Mouse (Mus musculus) MEL (cell line): Measurements from ENCODE around the gene Mavs. TPM values are rescaled to one million over a fixed set of nuclear protein-coding genes. Genes with fewer than 3 reads are reported as not detected.

ENCODE experiments used
- DNase-seq: peaks from one replicate; pipeline ENCODE4 v3.0.0; 2011; ENCODE audit warnings: low read depth, low spot score
- H3K27ac ChIP-seq: 2 replicates; pipeline ENCODE4 v1.5.1; 2012; ENCODE audit warnings: low read depth, mild to moderate bottlenecking, control low read depth, low read length, moderate library complexity; ENCODE audit not compliant: control insufficient read depth
- H3K27me3 ChIP-seq, 2 experiments: fragments of 150-350 bp in 1 of 2; sonication (generic) in 1 of 2; 2 replicates each; pipeline ENCODE4 v1.6.1; 2012; ENCODE audit warnings: low read length in 2 of 2, mild to moderate bottlenecking in 2 of 2, improper control_type of control experiment in 1 of 2, moderate library complexity in 1 of 2; ENCODE audit not compliant: insufficient read depth in 2 of 2, control insufficient read depth in 1 of 2
- H3K36me3 ChIP-seq, 2 experiments: 2 replicates each; pipeline ENCODE4 v1.6.1; 2012 to 2014; ENCODE audit warnings: low read length in 2 of 2, improper control_type of control experiment in 1 of 2, inconsistent platforms in 1 of 2, mild to moderate bottlenecking in 1 of 2; ENCODE audit not compliant: insufficient read depth in 2 of 2, control insufficient read depth in 1 of 2
- H3K4me1 ChIP-seq, 2 experiments: fragments of 150-350 bp in 1 of 2; sonication (generic) in 1 of 2; 2 replicates each; pipeline ENCODE4 v1.6.1; 2012; ENCODE audit warnings: low read length in 2 of 2, improper control_type of control experiment in 1 of 2, mild to moderate bottlenecking in 1 of 2; ENCODE audit not compliant: insufficient read depth in 2 of 2, control insufficient read depth in 1 of 2
- H3K4me3 ChIP-seq, 2 experiments: fragments of 150-350 bp in 1 of 2; sonication (generic) in 1 of 2; 2 replicates each; pipeline ENCODE4 v1.5.1; 2012; ENCODE audit warnings: low read depth in 2 of 2, low read length in 2 of 2, mild to moderate bottlenecking in 2 of 2, moderate library complexity in 2 of 2, control low read depth in 1 of 2, improper control_type of control experiment in 1 of 2; ENCODE audit not compliant: control insufficient read depth in 1 of 2, insufficient read depth in 1 of 2
- H3K79me2 ChIP-seq: 2 replicates; pipeline ENCODE4 v1.6.1; 2012; ENCODE audit warnings: mild to moderate bottlenecking, low read length, moderate library complexity; ENCODE audit not compliant: control insufficient read depth, poor library complexity, insufficient read depth
- H3K9ac ChIP-seq: 2 replicates; pipeline ENCODE4 v1.6.1; 2012; ENCODE audit warnings: low read depth, mild to moderate bottlenecking, control low read depth, low read length, moderate library complexity; ENCODE audit not compliant: control insufficient read depth, poor library complexity, severe bottlenecking
- H3K9me3 ChIP-seq: fragments of 150-350 bp; sonication (generic); replicated peaks from 2 replicates; pipeline ENCODE4 v1.6.1; 2012; ENCODE audit warnings: mild to moderate bottlenecking, low read length, improper control_type of control experiment, moderate library complexity; ENCODE audit not compliant: insufficient read depth
- CHD2 ChIP-seq: IDR thresholded peaks from 2 replicates; pipeline ENCODE4 v1.6.1; 2011; ENCODE audit warnings: low read length, improper control_type of control experiment
- E2F4 ChIP-seq: IDR thresholded peaks from 2 replicates; pipeline ENCODE4 v1.6.1; 2011; ENCODE audit warnings: low read depth, low read length, improper control_type of control experiment, borderline replicate concordance
- ELF1 ChIP-seq: IDR thresholded peaks from 2 replicates; pipeline ENCODE4 v1.6.1; 2014; ENCODE audit warnings: low read depth, mild to moderate bottlenecking, inconsistent platforms, low read length, improper control_type of control experiment, moderate library complexity
- GATA1 ChIP-seq: IDR thresholded peaks from 2 replicates; pipeline ENCODE4 v1.6.1; 2011; ENCODE audit warnings: low read depth, low read length, improper control_type of control experiment
- JUND ChIP-seq: IDR thresholded peaks from 2 replicates; pipeline ENCODE4 v1.6.1; 2011; ENCODE audit warnings: low read depth, mild to moderate bottlenecking, improper control_type of control experiment, low read length
- MAX ChIP-seq: IDR thresholded peaks from 2 replicates; pipeline ENCODE4 v1.6.1; 2011; ENCODE audit warnings: low read length, improper control_type of control experiment
- MAZ ChIP-seq: IDR thresholded peaks from 2 replicates; pipeline ENCODE4 v1.6.1; 2012; ENCODE audit warnings: low read depth, mild to moderate bottlenecking, inconsistent platforms, low read length, improper control_type of control experiment
- MEF2A ChIP-seq: IDR thresholded peaks from 2 replicates; pipeline ENCODE4 v1.6.1; 2014; ENCODE audit warnings: low read depth, mild to moderate bottlenecking, inconsistent platforms, low read length, improper control_type of control experiment; ENCODE audit not compliant: poor library complexity, insufficient replicate concordance, severe bottlenecking; ENCODE audit errors: extremely low read depth
- MYB ChIP-seq: IDR thresholded peaks from 2 replicates; pipeline ENCODE4 v1.6.1; 2011; ENCODE audit warnings: mild to moderate bottlenecking, low read depth, low read length, improper control_type of control experiment
- NELFE ChIP-seq: IDR thresholded peaks from 2 replicates; pipeline ENCODE4 v1.6.1; 2011; ENCODE audit warnings: low read depth, low read length, improper control_type of control experiment
- NRF1 ChIP-seq: IDR thresholded peaks from 2 replicates; pipeline ENCODE4 v1.6.1; 2014; ENCODE audit warnings: low read depth, mild to moderate bottlenecking, inconsistent platforms, low read length, improper control_type of control experiment, moderate library complexity; ENCODE audit not compliant: poor library complexity, insufficient read depth, severe bottlenecking
- POLR2A ChIP-seq, 2 experiments: IDR thresholded peaks; 2 replicates each; pipeline ENCODE4 v1.6.1; 2011 to 2012; ENCODE audit warnings: low read length in 2 of 2, mild to moderate bottlenecking in 2 of 2, control low read depth in 1 of 2, improper control_type of control experiment in 1 of 2, low read depth in 1 of 2, moderate library complexity in 1 of 2; ENCODE audit not compliant: control insufficient read depth in 1 of 2, insufficient read depth in 1 of 2, poor library complexity in 1 of 2
- RAD21 ChIP-seq: IDR thresholded peaks from 2 replicates; pipeline ENCODE4 v1.6.1; 2011; ENCODE audit warnings: mild to moderate bottlenecking, low read depth, low read length, improper control_type of control experiment
- SMC3 ChIP-seq: IDR thresholded peaks from 2 replicates; pipeline ENCODE4 v1.6.1; 2011; ENCODE audit warnings: low read depth, low read length, improper control_type of control experiment
- TAL1 ChIP-seq: IDR thresholded peaks from 2 replicates; pipeline ENCODE4 v1.6.1; 2012; ENCODE audit warnings: mild to moderate bottlenecking, inconsistent platforms, low read length, moderate library complexity, mixed read lengths
- TBP ChIP-seq: IDR thresholded peaks from 2 replicates; pipeline ENCODE4 v1.8.0; 2011; ENCODE audit warnings: low read depth, low read length, improper control_type of control experiment
- TCF12 ChIP-seq: IDR thresholded peaks from 2 replicates; pipeline ENCODE4 v1.6.1; 2014; ENCODE audit warnings: low read depth, mild to moderate bottlenecking, inconsistent platforms, low read length, improper control_type of control experiment, moderate library complexity
- UBTF ChIP-seq: IDR thresholded peaks from 2 replicates; pipeline ENCODE4 v1.6.1; 2012; ENCODE audit warnings: low read depth, mild to moderate bottlenecking, inconsistent platforms, low read length, improper control_type of control experiment, moderate library complexity, borderline replicate concordance; ENCODE audit not compliant: insufficient read depth
- USF1 ChIP-seq: IDR thresholded peaks from 2 replicates; pipeline ENCODE4 v1.6.1; 2014; ENCODE audit warnings: low read depth, mild to moderate bottlenecking, inconsistent platforms, low read length, improper control_type of control experiment, moderate library complexity
- ZC3H11A ChIP-seq: IDR thresholded peaks from 2 replicates; pipeline ENCODE4 v1.6.1; 2012; ENCODE audit warnings: low read depth, mild to moderate bottlenecking, inconsistent platforms, low read length, improper control_type of control experiment
- ZMIZ1 ChIP-seq: IDR thresholded peaks from 2 replicates; pipeline ENCODE4 v1.6.1; 2012; ENCODE audit warnings: low read depth, mild to moderate bottlenecking, inconsistent platforms, low read length, improper control_type of control experiment, moderate library complexity
- ZNF384 ChIP-seq: IDR thresholded peaks from 2 replicates; pipeline ENCODE4 v1.6.1; 2012; ENCODE audit warnings: low read depth, mild to moderate bottlenecking, inconsistent platforms, low read length, improper control_type of control experiment
- polyA plus RNA-seq, 2 experiments: library from polyadenylated mRNA; stranded (reverse) in 1 of 2; unstranded in 1 of 2; fragments of >175 nt in 1 of 2; fragments of >200 nt in 1 of 2; gene quantifications; 2 replicates each; pipeline versions ENCODE4 v1.2.1 to v1.2.4; 2012; ENCODE audit warnings: low replicate concordance in 2 of 2, low read depth in 1 of 2; ENCODE audit not compliant: insufficient read length in 2 of 2, insufficient read depth in 1 of 2, missing spikeins in 1 of 2
- total RNA-seq: library from RNA; depleted of rRNA; stranded (reverse); fragments of 300-350 nt; gene quantifications from 2 replicates; pipeline ENCODE4 v1.2.3, GENCODE M21; 2012

Mavs gene
- total and polyA plus RNA-seq, 3 experiments, result 21.3 to 32.1 TPM; not detected in 1

- TF ChIP-seq NRF1, result no peak
- H3K9me3 ChIP-seq, result no peaks in the 10 kb centered on the region
- DNase-seq, result no peak
- no peak overlapping the region for H3K9ac ChIP-seq
- peaks cover 15 to 33% of the 10 kb centered on the region in 2 experiments for H3K4me1 ChIP-seq
- 0 out of 2 replicates have a peak overlapping the region, but pooled peaks have one; percentile 6 for H3K27ac ChIP-seq
- H3K36me3 ChIP-seq, result peaks cover 1 to 31% of the 10 kb centered on the region in 2 experiments; a peak in 2 of 4 replicates
- no peak overlapping the region for H3K4me3 ChIP-seq
- H3K79me2 ChIP-seq, result no peaks in the 10 kb centered on the region; the same call in none of the 2 replicates
- H3K27me3 ChIP-seq, result no peaks in the 10 kb centered on the region
Observed at GRCm38 (mm10) chr2:131190344-131191004, 43.4 kb upstream of the Mavs start.

- Histone ChIP-seq H3K36me3 (peaks cover 1 to 31% of the 10 kb centered on the region in 2 experiments; a peak in 2 of 4 replicates), H3K9ac (no peak overlapping the region), H3K27ac (no peak overlapping the region), H3K4me1 (peaks cover 15 to 33% of the 10 kb centered on the region in 2 experiments), H3K4me3 (no peak overlapping the region), H3K79me2 (no peaks in the 10 kb centered on the region; the same call in none of the 2 replicates), H3K9me3 (no peaks in the 10 kb centered on the region), H3K27me3 (no peaks in the 10 kb centered on the region)
- TF ChIP-seq ZC3H11A (no peak), NRF1 (no peak), TAL1 (no peak), SMC3 (no peak), ZNF384 (no peak), ZMIZ1 (no peak), CHD2 (no peak), RAD21 (no peak), TCF12 (no peak), MEF2A (no peak)
- DNase-seq, result no peak
Observed at GRCm38 (mm10) chr2:131191005-131191390, 42.9 kb upstream of the Mavs start.

- Histone ChIP-seq H3K9ac (no peak overlapping the region), H3K79me2 (no peaks in the 10 kb centered on the region), H3K36me3 (0 out of 4 replicates have a peak, but pooled peaks cover 0 to 1% of the 10 kb centered on the region in 2 experiments), H3K4me3 (no peak overlapping the region), H3K27ac (no peak overlapping the region), H3K9me3 (no peaks in the 10 kb centered on the region), H3K4me1 (peaks cover 0 to 6% of the 10 kb centered on the region in 2 experiments; a peak in 1 of 4 replicates), H3K27me3 (no peaks in the 10 kb centered on the region)
- no peak for DNase-seq
- TF ChIP-seq NELFE (no peak), SMC3 (no peak), MYB (no peak), ZMIZ1 (no peak), POLR2A (IDR thresholded peaks at IDR 0.05; ENCODE audit: control insufficient read depth in 1 of 2, insufficient read depth in 1 of 2, low read depth in 1 of 2, low read length in 2 of 2, poor library complexity in 1 of 2) (no peak), TCF12 (no peak), ELF1 (no peak), JUND (no peak), NRF1 (no peak), TBP (no peak), UBTF (no peak), MAX (no peak), USF1 (no peak), MAZ (no peak), E2F4 (no peak), GATA1 (no peak)
Observed at GRCm38 (mm10) chr2:131196606-131197316, 37.1 kb upstream of the Mavs start.
